Comparison of ENCODE assay signal across 8 mouse cellular contexts in genomic region chr14:75456489-75457220, GRCm38 (mm10). TPM values are rescaled to one million over a fixed set of nuclear protein-coding genes. Genes with fewer than 3 reads are reported as not detected.
DNase-seq lines count a peak whose midpoint lies in the region; ATAC-seq and TF ChIP-seq lines count a peak whose summit lies in the region.

No protein-coding gene starts in this region.

- DNase-seq in 3T3-L1 (ENCODE audit: low read depth, low spot score) = peak; percentile 35
- DNase-seq in ZHBTc4 (ENCODE audit: low read depth, low spot score) = peak; percentile 13
- peak; percentile 71 for DNase-seq in embryo, embryonic 11 days
- no peak for DNase-seq in urinary bladder, postnatal 14 days (ENCODE audit: low spot score)

- no peaks in the 10 kb centered on the region for H3K36me3 ChIP-seq in heart, embryonic 12.5 days
- H3K36me3 ChIP-seq in kidney, embryonic 14.5 days (ENCODE audit: control insufficient read depth, insufficient read depth, low read length) = no peaks in the 10 kb centered on the region
- H3K36me3 ChIP-seq in liver, embryonic 15.5 days (replicated peaks) = no peaks in the 10 kb centered on the region

- no peak overlapping the region for H3K27ac ChIP-seq in heart, embryonic 12.5 days (ENCODE audit: poor library complexity, severe bottlenecking)
- no peak overlapping the region for H3K27ac ChIP-seq in kidney, embryonic 14.5 days (ENCODE audit: low read depth, low read length)
- no peak overlapping the region for H3K27ac ChIP-seq in liver, embryonic 15.5 days (replicated peaks)
- peak overlapping the region; percentile 68 for H3K27ac ChIP-seq in olfactory bulb, adult 2 months (ENCODE audit: insufficient read depth, low read depth, low read length)

- TF ChIP-seq POLR2A in olfactory bulb, adult 2 months (IDR thresholded peaks at IDR 0.05; ENCODE audit: insufficient read depth, low read depth, low read length) = no peak

- 0 out of 2 replicates have a peak, but pooled peaks have one; percentile 42 for ATAC-seq in heart, embryonic 12.5 days (ENCODE audit: insufficient number of reproducible peaks, low FRiP score)
- peak; percentile 53; the same call in 1 of the 2 replicates for ATAC-seq in kidney, embryonic 14.5 days (ENCODE audit: low FRiP score, low TSS enrichment)
- no peak for ATAC-seq in liver, embryonic 15.5 days (ENCODE audit: insufficient read depth)

- H3K9me3 ChIP-seq in heart, embryonic 12.5 days (replicated peaks) = no peaks in the 10 kb centered on the region
- H3K9me3 ChIP-seq in kidney, embryonic 14.5 days (ENCODE audit: control insufficient read depth, low read length) = no peaks in the 10 kb centered on the region
- no peaks in the 10 kb centered on the region for H3K9me3 ChIP-seq in liver, embryonic 15.5 days (replicated peaks)

- H3K27me3 ChIP-seq in heart, embryonic 12.5 days (replicated peaks) = peaks cover 13% of the 10 kb centered on the region; the same call in 1 of the 2 replicates
- no peaks in the 10 kb centered on the region; the same call in 1 of the 2 replicates for H3K27me3 ChIP-seq in kidney, embryonic 14.5 days (ENCODE audit: control insufficient read depth, insufficient read depth, low read length)
- peaks cover 35% of the 10 kb centered on the region for H3K27me3 ChIP-seq in liver, embryonic 15.5 days

- peak overlapping the region; percentile 28; the same call in 1 of the 2 replicates for H3K9ac ChIP-seq in heart, embryonic 12.5 days
- peak overlapping the region; percentile 32; the same call in 1 of the 2 replicates for H3K9ac ChIP-seq in kidney, embryonic 14.5 days (ENCODE audit: low read depth, low read length)
- no peak overlapping the region for H3K9ac ChIP-seq in liver, embryonic 15.5 days

- peaks cover 26% of the 10 kb centered on the region for H3K4me1 ChIP-seq in heart, embryonic 12.5 days (replicated peaks)
- peaks cover 3% of the 10 kb centered on the region; the same call in 1 of the 2 replicates for H3K4me1 ChIP-seq in kidney, embryonic 14.5 days (ENCODE audit: control insufficient read depth, insufficient read depth, low read length)
- no peaks in the 10 kb centered on the region for H3K4me1 ChIP-seq in liver, embryonic 15.5 days (replicated peaks)
- H3K4me1 ChIP-seq in olfactory bulb, adult 2 months (ENCODE audit: control insufficient read depth, insufficient read depth, low read length) = peaks cover 23% of the 10 kb centered on the region

- TF ChIP-seq CTCF in olfactory bulb, adult 2 months (IDR thresholded peaks at IDR 0.05; ENCODE audit: insufficient read depth, low read depth, low read length) = peak; percentile 33; the same call in 1 of the 2 replicates

- peak overlapping the region; percentile 40 for H3K4me3 ChIP-seq in heart, embryonic 12.5 days
- peak overlapping the region; percentile 32 for H3K4me3 ChIP-seq in kidney, embryonic 14.5 days (ENCODE audit: low read length)
- H3K4me3 ChIP-seq in liver, embryonic 15.5 days (replicated peaks) = 0 out of 2 replicates have a peak overlapping the region, but pooled peaks have one; percentile 4
- H3K4me3 ChIP-seq in olfactory bulb, adult 2 months (ENCODE audit: insufficient read depth, low read depth, low read length) = peak overlapping the region; percentile 59

- peak overlapping the region; percentile 79 for H3K4me2 ChIP-seq in heart, embryonic 12.5 days
- H3K4me2 ChIP-seq in kidney, embryonic 14.5 days (replicated peaks; ENCODE audit: low read depth, low read length) = peak overlapping the region; percentile 64
- peak overlapping the region; percentile 32 for H3K4me2 ChIP-seq in liver, embryonic 15.5 days

- 10% methylated on average over 13 of the region's 13 CpGs for WGBS in heart, embryonic 12.5 days
- WGBS in kidney, embryonic 14.5 days = 3% methylated on average over 13 of the region's 13 CpGs
- 5% methylated on average over 13 of the region's 13 CpGs for WGBS in liver, embryonic 15.5 days (ENCODE audit: insufficient replicate concordance)
- WGBS in olfactory bulb, adult 2 months = 2% methylated on average over 13 of the region's 13 CpGs

RNA-seq across cellular contexts. Expression of gene Siah3, which starts 0.9 kb away (rescaled TPM):
- polyA plus RNA-seq in heart, embryonic 12.5 days (2016; fragmentation: Nextera tagmentation; extraction: Ambion mirVana) = 0.05 TPM in 1 of 2 replicates, not detected in the other
- 0.09 and 0.28 TPM in 2 replicates for polyA plus RNA-seq in kidney, embryonic 14.5 days (2014; fragmentation: Nextera tagmentation; extraction: Ambion mirVana)
- polyA plus RNA-seq in liver, embryonic 15.5 days (2015; fragmentation: Nextera tagmentation; extraction: Ambion mirVana) = 0.09 and 0.10 TPM in 2 replicates
- polyA plus RNA-seq in olfactory bulb, adult 2 months (2012; ENCODE audit: insufficient read depth, insufficient read length, low replicate concordance, missing spikeins) = not detected in 2 replicates

Comparison
In these comparisons a context has a peak if more than half of its experiments do, and no peak if none do; other contexts are left out.
1. H3K4me3 ChIP-seq: peak in every context shown above with its lines; median percentile 59 in olfactory bulb, adult 2 months; 40 in heart, embryonic 12.5 days; 32 in kidney, embryonic 14.5 days; 4 in liver, embryonic 15.5 days.